ENCODE assay signal across 13 mouse cellular contexts in the genomic region with DNA sequence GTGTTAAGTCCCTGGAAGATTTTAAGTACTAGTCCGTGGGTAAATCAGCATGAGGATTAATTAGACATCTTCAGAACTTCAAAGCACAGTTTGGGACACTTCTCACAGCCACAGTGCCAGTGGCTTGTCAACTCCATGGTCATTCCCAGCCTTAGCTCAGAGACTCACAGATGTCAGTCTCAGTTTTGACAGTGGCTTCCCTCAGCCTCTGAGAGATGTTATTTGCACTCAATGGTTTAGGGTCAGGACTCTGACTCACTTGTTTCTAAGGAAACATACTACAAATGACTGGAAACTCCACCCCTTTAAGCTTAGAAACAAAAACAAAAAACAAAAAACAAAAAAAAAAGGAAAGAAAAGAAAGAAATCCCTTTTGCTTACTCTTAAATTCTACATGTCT. TPM values are rescaled to one million over a fixed set of nuclear protein-coding genes. Genes with fewer than 3 reads are reported as not detected.
DNase-seq lines count a peak whose midpoint lies in the region; ATAC-seq and TF ChIP-seq lines count a peak whose summit lies in the region.
"Had no signal": no experiment of that assay in that cellular context is flagged by ENCODE, and none has a peak within 500 bp of the region (broad histone marks: within the 10 kb centered on the region; RNA-seq: fewer than 3 reads in every experiment).

No protein-coding gene starts in this region.

- H3K27ac ChIP-seq in gastrocnemius, adult 2 months, result peak overlapping the region; percentile 88
- peak overlapping the region; percentile 89 for H3K27ac ChIP-seq in spleen, adult 2 months (ENCODE audit: insufficient read depth, low read length)
- H3K27ac ChIP-seq in lung, postnatal 0 days (ENCODE audit: low read length), result no peak overlapping the region
- H3K27ac ChIP-seq: hindbrain, embryonic 13.5 days; neural tube, embryonic 12.5 days had no signal

- peaks cover 12% of the 10 kb centered on the region for H3K4me1 ChIP-seq in spleen, adult 2 months (ENCODE audit: control insufficient read depth, insufficient read depth, insufficient read length)
- peaks cover 6% of the 10 kb centered on the region; the same call in 1 of the 2 replicates for H3K4me1 ChIP-seq in lung, postnatal 0 days (ENCODE audit: insufficient read depth, low read depth, low read length)
- H3K4me1 ChIP-seq: hindbrain, embryonic 13.5 days; neural tube, embryonic 12.5 days had no signal

- peak overlapping the region; percentile 69 for H3K4me3 ChIP-seq in gastrocnemius, adult 2 months
- no peak overlapping the region for H3K4me3 ChIP-seq in spleen, adult 2 months (ENCODE audit: extremely low read depth, insufficient read depth, insufficient read length)
- peak overlapping the region; percentile 33; the same call in 1 of the 2 replicates for H3K4me3 ChIP-seq in lung, postnatal 0 days (ENCODE audit: low read depth, low read length)
- H3K4me3 ChIP-seq: hindbrain, embryonic 13.5 days; neural tube, embryonic 12.5 days had no signal

- TF ChIP-seq EP300 in lung, postnatal 0 days (IDR thresholded peaks at IDR 0.05), result no peak

- WGBS in spleen, adult 2 months, result 64% methylated on average over 1 of the region's 1 CpGs
- WGBS in lung, postnatal 0 days, result 17% methylated on average over 1 of the region's 1 CpGs

- peak overlapping the region; percentile 54; the same call in 1 of the 2 replicates for H3K4me2 ChIP-seq in lung, postnatal 0 days (replicated peaks; ENCODE audit: low read depth, low read length)
- H3K4me2 ChIP-seq: hindbrain, embryonic 13.5 days; neural tube, embryonic 12.5 days had no signal

- intact Hi-C loops in gastrocnemius, adult 2 months (cut with DNase I), result loop anchor here (5.0 kb wide), 1 partner anchor 57 kb away; the partner anchor contains the start of gene Gbp3

- no peak for DNase-seq in gastrocnemius, adult 2 months
- no peak for DNase-seq in gastrocnemius, postnatal 25 days
- DNase-seq in spleen, adult 2 months (ENCODE audit: low read depth in 1 of 2, low spot score in 2 of 2), result no peak
- DNase-seq in spleen, adult 12 weeks (ENCODE audit: low spot score), result no peak
- peak; percentile 78 for DNase-seq in lung, postnatal 0 days (ENCODE audit: low spot score)
- DNase-seq in thymus, postnatal 14 days, result peak; percentile 10
- no peak for DNase-seq in urinary bladder, postnatal 14 days (ENCODE audit: low spot score)
- DNase-seq in retina, postnatal 1 day, result no peak
- DNase-seq: cerebellum, adult 9-10 months had no signal

- no peaks in the 10 kb centered on the region for H3K27me3 ChIP-seq in spleen, adult 2 months (ENCODE audit: control insufficient read depth, insufficient read depth, low read length)
- no peaks in the 10 kb centered on the region for H3K27me3 ChIP-seq in lung, postnatal 0 days (replicated peaks; ENCODE audit: insufficient read depth, low read length)
- H3K27me3 ChIP-seq: hindbrain, embryonic 13.5 days; neural tube, embryonic 12.5 days had no signal

- peak; percentile 53; the same call in 1 of the 2 replicates for ATAC-seq in lung, postnatal 0 days

- H3K9me3 ChIP-seq in lung, postnatal 0 days (ENCODE audit: low read length), result no peaks in the 10 kb centered on the region
- H3K9me3 ChIP-seq: hindbrain, embryonic 13.5 days; neural tube, embryonic 12.5 days had no signal

- no peak for TF ChIP-seq POLR2A in spleen, adult 2 months (IDR thresholded peaks at IDR 0.05; ENCODE audit: low read depth, low read length)

- H3K9ac ChIP-seq in lung, postnatal 0 days (replicated peaks; ENCODE audit: low read depth), result no peak overlapping the region
- H3K9ac ChIP-seq: hindbrain, embryonic 13.5 days; neural tube, embryonic 12.5 days had no signal

- H3K36me3 ChIP-seq in spleen, adult 2 months (ENCODE audit: control insufficient read depth, insufficient read depth, low read length), result peaks cover 1% of the 10 kb centered on the region; the same call in 1 of the 2 replicates
- H3K36me3 ChIP-seq in lung, postnatal 0 days (ENCODE audit: insufficient read depth, low read length), result no peaks in the 10 kb centered on the region
- H3K36me3 ChIP-seq: hindbrain, embryonic 13.5 days; neural tube, embryonic 12.5 days had no signal

- no peak for TF ChIP-seq CTCF in gastrocnemius, adult 2 months (IDR thresholded peaks at IDR 0.05)
- TF ChIP-seq CTCF in spleen, adult 2 months (IDR thresholded peaks at IDR 0.05; ENCODE audit: extremely low read depth, insufficient read depth, insufficient read length, insufficient replicate concordance), result no peak
- no peak for TF ChIP-seq CTCF in lung, postnatal 0 days (IDR thresholded peaks at IDR 0.05)

RNA-seq across cellular contexts. Expression of gene Gbp2, which starts 0.8 kb away (rescaled TPM):
- 1 to 10 TPM; 2.9 to 3.2 TPM for total RNA-seq in gastrocnemius, adult 2 months (2021)
- 1 to 10 TPM; 2.5 to 4.3 TPM for total RNA-seq in gastrocnemius, postnatal 25 days (2021)
- polyA plus RNA-seq in spleen, adult 2 months (2012; rRNA removed), result 8.6 and 12.4 TPM in 2 replicates
- polyA plus RNA-seq in lung, postnatal 0 days (2015; fragmentation: Nextera tagmentation; extraction: Ambion mirVana), result 8.3 and 9.5 TPM in 2 replicates

RNA-seq across cellular contexts. Expression of gene Gbp2b, which starts 25.0 kb away (rescaled TPM):
- total RNA-seq in gastrocnemius, adult 2 months (2021), result under 1 TPM in 1 of 2 experiments, not detected in 1; 0.17 TPM
- under 1 TPM in 1 of 2 experiments, not detected in 1; 0.08 TPM for total RNA-seq in gastrocnemius, postnatal 25 days (2021)
- 0.06 TPM in 2 replicates for polyA plus RNA-seq in spleen, adult 2 months (2012; rRNA removed)
- polyA plus RNA-seq in lung, postnatal 0 days (2015; fragmentation: Nextera tagmentation; extraction: Ambion mirVana), result 0.05 TPM in 2 replicates
- total RNA-seq: left cerebral cortex, postnatal 10 days had no signal
- polyA plus RNA-seq: hindbrain, embryonic 13.5 days; kidney, embryonic 16.5 days; neural tube, embryonic 12.5 days had no signal

RNA-seq across cellular contexts. Expression of gene Gbp3, which starts 59.8 kb away (rescaled TPM):
- 1 to 10 TPM; 2.9 to 3.0 TPM for total RNA-seq in gastrocnemius, adult 2 months (2021)
- 1 to 10 TPM; 4.0 to 4.1 TPM for total RNA-seq in gastrocnemius, postnatal 25 days (2021)
- 33.8 and 40.9 TPM in 2 replicates for polyA plus RNA-seq in spleen, adult 2 months (2012; rRNA removed)
- polyA plus RNA-seq in lung, postnatal 0 days (2015; fragmentation: Nextera tagmentation; extraction: Ambion mirVana), result 7.5 and 7.8 TPM in 2 replicates

Comparison
In these comparisons a context has a peak if more than half of its experiments do, and no peak if none do; other contexts are left out.
1. DNase-seq: peak in lung, postnatal 0 days (single experiment) and thymus, postnatal 14 days (single experiment); none in gastrocnemius, adult 2 months (single experiment), gastrocnemius, postnatal 25 days (single experiment), spleen, adult 2 months (0 of 2), spleen, adult 12 weeks (single experiment), urinary bladder, postnatal 14 days (single experiment) and retina, postnatal 1 day (single experiment).